Mouse (Mus musculus) central nervous system, embryonic 18 days (tissue): Measurements from ENCODE around the gene Cacng1. TPM values are rescaled to one million over a fixed set of nuclear protein-coding genes. Genes with fewer than 3 reads are reported as not detected.

Source experiments
- polyA plus RNA-seq: library from polyadenylated mRNA; depleted of rRNA; stranded (reverse); fragments of >200 nt; gene quantifications from 2 replicates; pipeline ENCODE4 v1.2.3, GENCODE M21; 2012; rRNA removed

Gene Cacng1
- polyA plus RNA-seq = 1.8 and 3.8 TPM in 2 replicates

DNA sequence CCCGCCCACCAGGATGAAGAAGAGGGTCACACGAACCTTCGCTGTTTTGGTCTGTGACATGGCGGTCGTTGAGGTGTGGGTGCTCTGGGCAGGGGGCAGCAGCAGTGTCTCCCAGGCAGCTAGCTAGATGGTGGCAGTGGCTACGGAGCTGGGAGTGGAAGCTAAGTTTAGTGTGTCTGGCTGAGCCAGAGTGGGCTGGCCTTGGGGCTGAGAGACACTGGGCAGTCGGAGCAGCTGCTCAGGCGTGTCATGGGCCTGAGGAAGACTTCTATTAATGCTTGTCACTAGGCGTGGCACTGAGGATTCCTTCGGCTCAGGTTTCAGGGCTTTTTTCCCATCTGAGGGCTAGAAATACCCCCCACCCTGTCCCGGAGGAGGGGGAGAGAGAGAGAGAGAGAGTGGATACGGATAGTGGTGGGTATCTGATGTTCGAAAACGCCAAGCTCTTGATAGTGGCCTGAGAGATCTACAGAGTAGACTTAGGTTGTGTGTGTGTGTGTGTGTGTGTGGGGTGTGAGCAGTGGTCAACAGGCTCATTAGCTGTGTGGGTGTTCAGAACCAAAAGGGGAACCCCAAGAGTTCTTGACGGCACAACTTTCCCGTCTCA, at the start of gene Cacng1:
TSS of gene Cacng1 (minus strand) at position 191 of the 607 bp plus-strand sequence.

Other genes with a start within 250 kb of the Cacng1 start
- 31.6 and 33.6 TPM in 2 replicates for gene Pitpnc1, start 245.8 kb downstream of the Cacng1 start, polyA plus RNA-seq
- 72.5 and 73.9 TPM in 2 replicates for gene Psmd12, start 237.0 kb downstream of the Cacng1 start, polyA plus RNA-seq
- gene Helz, start 168.6 kb downstream of the Cacng1 start, polyA plus RNA-seq = 11.6 and 12.1 TPM in 2 replicates
- gene Cacng4, start 78.0 kb upstream of the Cacng1 start, polyA plus RNA-seq = 112 and 129 TPM in 2 replicates
- 8.6 and 9.2 TPM in 2 replicates for gene Cacng5, start 198.5 kb upstream of the Cacng1 start, polyA plus RNA-seq